Mouse (Mus musculus) hindbrain, postnatal 0 days (tissue): ENCODE measurements around the gene Daxx. TPM values are rescaled to one million over a fixed set of nuclear protein-coding genes. Genes with fewer than 3 reads are reported as not detected.
A peak's percentile ranks its signal among the peaks of the same experiment; 100 is the strongest.

Source experiments
- ATAC-seq: fragments of 200-750 bp; cut with Nextera tagmentation; 2 replicates; pipeline ENCODE4 v1.8.0; 2017; ENCODE audit warnings: mild to moderate bottlenecking, moderate TSS enrichment, moderate library complexity
- DNase-seq: peaks from one replicate; pipeline ENCODE4 v3.0.0-alpha.2; 2015; ENCODE audit warnings: low spot score
- H3K27ac ChIP-seq: fragments of 300-500 bp; sonication (generic); 2 replicates; pipeline ENCODE4 v1.5.1; 2014; ENCODE audit warnings: mild to moderate bottlenecking
- H3K27me3 ChIP-seq: fragments of 300-500 bp; sonication (generic); 2 replicates; pipeline ENCODE4 v1.6.1; 2014; ENCODE audit warnings: low read length, mixed read lengths; ENCODE audit not compliant: insufficient read depth
- H3K36me3 ChIP-seq: fragments of 300-500 bp; sonication (generic); 2 replicates; pipeline ENCODE4 v1.6.1; 2014; ENCODE audit warnings: low read length, mixed read lengths; ENCODE audit not compliant: insufficient read depth
- H3K4me1 ChIP-seq: fragments of 300-500 bp; sonication (generic); 2 replicates; pipeline ENCODE4 v1.6.1; 2014; ENCODE audit warnings: antibody characterized with exemption, low read length, mixed read lengths; ENCODE audit not compliant: insufficient read depth
- H3K4me2 ChIP-seq: fragments of 300-500 bp; sonication (generic); 2 replicates; pipeline ENCODE4 v1.6.1; 2014; ENCODE audit warnings: low read depth, mild to moderate bottlenecking, low read length, moderate library complexity, mixed read lengths
- H3K4me3 ChIP-seq: fragments of 300-500 bp; sonication (generic); 2 replicates; pipeline ENCODE4 v1.5.1; 2014; ENCODE audit warnings: low read length
- H3K9ac ChIP-seq: fragments of 300-500 bp; sonication (generic); replicated peaks from 2 replicates; pipeline ENCODE4 v1.6.1; 2014; ENCODE audit warnings: mild to moderate bottlenecking, low read length, moderate library complexity, mixed read lengths
- H3K9me3 ChIP-seq: fragments of 300-500 bp; sonication (generic); 2 replicates; pipeline ENCODE4 v1.6.1; 2016; ENCODE audit warnings: low read length, mixed read lengths
- CTCF ChIP-seq: IDR thresholded peaks from 2 replicates; pipeline ENCODE4 v1.5.1; 2016; ENCODE audit warnings: antibody characterized with exemption, control low read depth, low read depth
- WGBS: fragments of 180-500 bp; shearing (Covaris S2); extraction: QIAGEN DNeasy Blood & Tissue Kit; methylation state at CpG from one replicate; pipeline ENCODE4 v1.1.7; 2014; 5-methylcytosine and 5-hydroxymethylcytosine counted together
- polyA plus RNA-seq: library from polyadenylated mRNA; unstranded; fragments of >200 nt; fragmentation: Nextera tagmentation; extraction: Ambion mirVana; gene quantifications from 2 replicates; pipeline ENCODE4 v1.2.1, GENCODE M21; 2015
- total RNA-seq: library from RNA; depleted of rRNA; stranded (reverse); fragments of >200 nt; gene quantifications from 2 replicates; pipeline ENCODE4 v1.2.3, GENCODE M21; 2014

Gene Daxx
- total and polyA plus RNA-seq, 2 experiments from 2014 or later, result 41.9 to 52.1 TPM

DNA sequence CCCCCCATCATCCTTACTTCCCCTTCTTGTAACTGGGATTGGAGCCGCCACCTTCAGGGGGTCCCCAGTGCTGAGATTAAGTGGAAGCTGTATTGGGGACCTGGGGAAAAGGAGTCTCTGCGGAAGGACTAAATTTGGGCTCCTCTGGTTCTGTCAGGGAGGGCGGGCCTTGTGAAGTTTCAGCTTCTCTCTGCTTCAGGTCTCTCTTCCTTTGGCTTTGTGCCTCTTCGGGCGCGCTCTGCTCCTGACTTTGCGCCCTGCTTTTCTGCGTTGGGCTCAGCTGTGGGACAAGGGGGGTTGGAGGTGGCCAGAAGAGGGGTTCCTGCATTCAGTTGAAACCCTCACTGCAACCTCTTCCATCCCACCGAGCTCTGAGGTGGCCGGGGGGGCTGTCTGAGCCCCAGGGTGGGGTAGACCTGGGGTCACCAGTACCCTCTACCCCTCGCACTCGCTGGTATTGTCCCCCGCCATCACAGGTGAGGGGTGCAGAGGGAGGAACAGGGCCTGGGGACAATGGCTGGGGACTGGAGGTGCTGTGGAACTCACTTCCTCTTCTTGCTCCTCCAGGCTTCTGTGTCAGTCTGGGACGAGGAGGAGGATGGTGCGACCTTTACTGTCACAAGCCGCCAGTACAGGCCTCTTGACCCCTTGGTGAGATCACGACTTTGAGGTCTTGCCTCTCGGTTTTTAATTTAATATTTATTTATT, 22.1 kb downstream of the Daxx start:
- ATAC-seq (no peak), DNase-seq (no peak)
- H3K27me3 ChIP-seq, result no peaks in the 10 kb centered on the region
- no peaks in the 10 kb centered on the region for H3K4me1 ChIP-seq
- H3K9ac ChIP-seq, result peak overlapping the region; percentile 86
- 38% methylated on average over 18 of the region's 18 CpGs for WGBS
- peak overlapping the region; percentile 100 for H3K4me2 ChIP-seq
- H3K27ac ChIP-seq, result 0 out of 2 replicates have a peak overlapping the region, but pooled peaks have one; percentile 90
- H3K36me3 ChIP-seq, result peaks cover 16% of the 10 kb centered on the region
- no peaks in the 10 kb centered on the region for H3K9me3 ChIP-seq
- peak overlapping the region; percentile 89 for H3K4me3 ChIP-seq
- no peak for TF ChIP-seq CTCF

DNA sequence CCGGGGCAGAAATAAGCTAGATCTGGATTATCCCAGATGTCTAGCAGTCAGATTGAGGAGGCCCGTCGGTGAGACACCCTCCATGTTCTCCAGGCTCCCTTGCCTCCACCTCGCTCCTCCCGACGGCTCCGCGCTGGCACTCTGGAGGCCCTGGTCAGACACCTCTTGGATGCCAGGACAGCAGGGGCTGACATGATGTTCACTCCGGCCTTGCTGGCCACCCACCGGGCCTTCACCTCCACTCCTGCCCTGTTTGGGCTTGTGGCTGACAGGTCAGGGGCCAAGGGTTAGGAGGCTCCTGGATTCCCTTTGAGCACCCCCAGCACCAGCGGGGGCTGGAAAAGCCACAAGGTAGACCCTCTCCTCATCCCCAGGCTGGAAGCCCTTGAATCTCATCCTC, 22.7 kb downstream of the Daxx start:
- no peak overlapping the region for H3K9ac ChIP-seq
- no peak overlapping the region for H3K4me2 ChIP-seq
- no peak for DNase-seq
- 91% methylated on average over 11 of the region's 11 CpGs for WGBS
- H3K27ac ChIP-seq, result no peak overlapping the region
- no peaks in the 10 kb centered on the region for H3K9me3 ChIP-seq
- ATAC-seq, result no peak
- peaks cover 16% of the 10 kb centered on the region for H3K36me3 ChIP-seq
- TF ChIP-seq CTCF, result no peak
- H3K4me1 ChIP-seq, result no peaks in the 10 kb centered on the region
- H3K27me3 ChIP-seq, result no peaks in the 10 kb centered on the region
- H3K4me3 ChIP-seq, result no peak overlapping the region

DNA sequence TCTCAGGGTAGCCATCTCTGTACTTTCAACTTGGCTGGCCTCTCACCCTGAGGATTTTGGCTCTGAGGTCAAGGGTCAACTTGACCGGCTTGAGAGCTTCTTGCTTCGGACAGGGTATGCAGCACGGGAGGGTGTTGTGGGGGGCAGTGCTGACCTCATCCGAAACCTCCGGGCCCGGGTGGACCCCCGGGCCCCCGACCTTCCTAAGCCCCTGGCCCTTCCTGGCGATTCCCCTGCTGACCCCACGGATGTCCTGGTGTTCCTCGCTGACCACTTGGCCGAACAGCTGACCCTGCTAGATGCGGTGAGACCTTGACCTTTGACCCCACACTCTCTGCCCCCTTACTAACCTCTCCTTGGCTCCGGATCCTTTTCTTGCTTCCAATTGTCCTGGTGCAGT, 23.2 kb downstream of the Daxx start:
- Histone ChIP-seq H3K4me1 (no peaks in the 10 kb centered on the region), H3K4me2 (no peak overlapping the region), H3K27ac (no peak overlapping the region), H3K4me3 (no peak overlapping the region), H3K27me3 (no peaks in the 10 kb centered on the region), H3K9ac (no peak overlapping the region), H3K9me3 (no peaks in the 10 kb centered on the region), H3K36me3 (peaks cover 20% of the 10 kb centered on the region)
- DNase-seq (no peak), ATAC-seq (no peak)
- no peak for TF ChIP-seq CTCF
- WGBS, result 85% methylated on average over 14 of the region's 14 CpGs

DNA sequence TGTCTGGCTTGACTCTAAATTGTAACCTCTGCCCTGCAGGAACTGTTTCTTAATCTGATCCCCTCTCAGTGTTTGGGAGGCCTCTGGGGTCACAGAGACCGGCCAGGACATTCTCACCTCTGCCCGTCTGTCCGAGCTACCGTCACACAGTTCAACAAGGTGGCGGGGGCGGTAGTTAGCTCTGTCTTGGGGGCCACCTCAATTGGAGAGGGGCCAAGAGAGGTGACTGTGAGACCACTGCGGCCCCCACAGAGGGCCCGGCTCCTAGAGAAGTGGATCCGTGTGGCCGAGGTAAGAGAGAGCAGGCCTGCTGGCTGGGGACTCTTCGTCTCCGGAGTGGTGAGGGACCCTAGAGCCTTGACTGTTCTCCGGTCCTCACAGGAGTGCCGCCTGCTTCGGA, 23.8 kb downstream of the Daxx start:
- Histone ChIP-seq H3K4me3 (no peak overlapping the region), H3K4me2 (no peak overlapping the region), H3K9ac (no peak overlapping the region), H3K27me3 (no peaks in the 10 kb centered on the region), H3K36me3 (peaks cover 15% of the 10 kb centered on the region), H3K4me1 (no peaks in the 10 kb centered on the region), H3K27ac (no peak overlapping the region), H3K9me3 (no peaks in the 10 kb centered on the region)
- no peak for TF ChIP-seq CTCF
- 96% methylated on average over 15 of the region's 15 CpGs for WGBS
- DNase-seq (no peak), ATAC-seq (no peak)

DNA sequence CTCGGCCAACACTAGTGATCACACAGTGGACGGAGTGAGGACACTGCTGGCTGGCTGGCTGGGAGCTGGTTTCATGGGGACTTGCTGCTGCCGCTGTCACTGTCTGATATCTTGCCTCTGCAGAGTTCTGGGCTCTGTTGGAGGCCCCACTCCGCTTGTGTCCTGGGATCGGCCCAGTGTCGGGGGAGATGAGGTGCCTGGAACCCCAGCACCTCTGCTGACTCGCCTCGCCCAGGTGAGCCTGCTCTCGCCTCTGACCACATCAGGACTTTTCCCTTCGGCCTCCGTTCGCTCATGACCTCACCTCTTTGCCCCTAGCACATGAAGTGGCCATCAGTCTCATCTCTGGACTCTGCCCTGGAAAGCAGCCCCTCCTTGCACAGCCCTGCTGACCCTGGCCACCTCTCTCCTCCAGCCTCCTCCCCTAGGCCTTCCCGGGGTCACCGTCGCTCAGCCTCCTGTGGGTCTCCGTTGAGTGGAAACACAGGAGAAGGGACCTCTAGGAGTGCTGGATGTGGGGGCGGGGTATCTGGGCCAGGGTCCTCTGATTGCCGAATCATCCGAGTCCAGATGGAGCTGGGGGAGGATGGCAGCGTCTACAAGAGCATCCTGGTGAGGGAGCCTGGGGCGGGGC, 26.3 kb downstream of the Daxx start:
- Histone ChIP-seq H3K27ac (no peak overlapping the region), H3K9ac (no peak overlapping the region), H3K4me3 (no peak overlapping the region), H3K36me3 (peaks cover 14% of the 10 kb centered on the region), H3K27me3 (no peaks in the 10 kb centered on the region), H3K4me2 (no peak overlapping the region), H3K9me3 (no peaks in the 10 kb centered on the region), H3K4me1 (peaks cover 6% of the 10 kb centered on the region; the same call in 1 of the 2 replicates)
- DNase-seq, result no peak
- TF ChIP-seq CTCF, result no peak
- ATAC-seq, result no peak
- 88% methylated on average over 21 of the region's 21 CpGs for WGBS

DNA sequence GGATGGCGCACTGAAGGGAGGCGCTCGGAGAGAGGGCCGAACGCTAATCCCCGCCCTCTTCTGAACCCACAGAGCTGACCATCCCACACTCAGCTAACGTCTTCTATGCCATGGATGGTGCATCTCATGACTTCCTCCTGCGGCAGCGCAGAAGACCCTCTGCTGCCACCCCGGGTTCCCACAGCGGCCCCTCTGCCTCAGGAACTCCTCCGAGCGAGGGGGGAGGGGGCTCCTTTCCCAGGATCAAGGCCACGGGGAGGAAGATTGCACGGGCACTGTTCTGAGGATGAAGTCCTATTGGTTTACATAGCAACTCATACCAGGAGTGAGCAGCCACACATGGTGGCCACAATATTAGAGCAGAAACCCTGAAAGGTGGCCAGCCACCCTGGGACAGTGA, 27.8 kb downstream of the Daxx start:
- no peak overlapping the region for H3K9ac ChIP-seq
- H3K4me1 ChIP-seq, result peaks cover 15% of the 10 kb centered on the region
- H3K4me3 ChIP-seq, result no peak overlapping the region
- peaks cover 14% of the 10 kb centered on the region for H3K36me3 ChIP-seq
- ATAC-seq (no peak), DNase-seq (no peak)
- WGBS, result 87% methylated on average over 15 of the region's 15 CpGs
- no peaks in the 10 kb centered on the region for H3K9me3 ChIP-seq
- no peak overlapping the region for H3K4me2 ChIP-seq
- TF ChIP-seq CTCF, result no peak
- H3K27ac ChIP-seq, result no peak overlapping the region
- H3K27me3 ChIP-seq, result no peaks in the 10 kb centered on the region

DNA sequence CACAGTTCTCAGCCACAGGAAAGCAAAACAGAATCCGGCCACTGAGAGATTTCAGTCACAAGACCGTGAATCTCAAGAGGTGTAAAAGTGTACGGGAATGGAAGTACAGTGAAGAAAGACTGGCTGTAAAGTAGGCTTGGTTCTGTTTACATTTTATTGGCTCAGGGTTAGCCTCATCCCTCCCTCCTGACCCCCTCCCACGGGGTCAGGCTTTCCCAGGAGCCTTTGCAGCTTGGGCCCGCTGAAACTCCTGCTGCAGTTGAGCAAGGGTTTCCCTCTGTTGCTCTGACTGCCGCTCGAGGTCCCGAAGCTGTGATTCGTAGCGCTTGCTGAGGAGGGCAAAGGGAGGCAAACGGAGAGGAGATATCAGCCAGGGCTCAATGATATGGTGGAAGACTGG, 29.6 kb downstream of the Daxx start:
- DNase-seq (no peak), ATAC-seq (no peak)
- no peak overlapping the region for H3K9ac ChIP-seq
- no peaks in the 10 kb centered on the region for H3K27me3 ChIP-seq
- H3K4me2 ChIP-seq, result no peak overlapping the region
- H3K27ac ChIP-seq, result no peak overlapping the region
- TF ChIP-seq CTCF, result no peak
- 81% methylated on average over 11 of the region's 11 CpGs for WGBS
- peaks cover 9% of the 10 kb centered on the region; the same call in 1 of the 2 replicates for H3K36me3 ChIP-seq
- peaks cover 15% of the 10 kb centered on the region for H3K4me1 ChIP-seq
- H3K4me3 ChIP-seq, result no peak overlapping the region
- no peaks in the 10 kb centered on the region for H3K9me3 ChIP-seq
